Comparison of ENCODE assay signal across 8 mouse cellular contexts in genomic region chr3:103169771-103170170, GRCm38 (mm10). TPM values are rescaled to one million over a fixed set of nuclear protein-coding genes. Genes with fewer than 3 reads are reported as not detected.
A peak's percentile ranks its signal among the peaks of the same experiment; 100 is the strongest.
DNase-seq lines count a peak whose midpoint lies in the region; ATAC-seq and TF ChIP-seq lines count a peak whose summit lies in the region.

No protein-coding gene starts in this region.

- no peak overlapping the region for H3K27ac ChIP-seq in forebrain, embryonic 11.5 days (ENCODE audit: low read depth, low read length)
- no peak overlapping the region for H3K27ac ChIP-seq in forebrain, embryonic 16.5 days (ENCODE audit: low read length)
- no peak overlapping the region for H3K27ac ChIP-seq in spleen, adult 2 months (ENCODE audit: insufficient read depth, low read length)

- 10% methylated on average over 4 of the region's 4 CpGs for WGBS in forebrain, embryonic 11.5 days
- WGBS in forebrain, embryonic 16.5 days: 10% methylated on average over 4 of the region's 4 CpGs
- WGBS in spleen, adult 2 months: 21% methylated on average over 4 of the region's 4 CpGs

- peaks cover 2% of the 10 kb centered on the region; the same call in 1 of the 2 replicates for H3K4me1 ChIP-seq in forebrain, embryonic 11.5 days (replicated peaks; ENCODE audit: control insufficient read depth, insufficient read depth, low read length)
- H3K4me1 ChIP-seq in forebrain, embryonic 16.5 days (replicated peaks; ENCODE audit: control insufficient read depth, insufficient read depth, low read length): peaks cover 13% of the 10 kb centered on the region
- H3K4me1 ChIP-seq in spleen, adult 2 months (ENCODE audit: control insufficient read depth, insufficient read depth, insufficient read length): peaks cover 3% of the 10 kb centered on the region; the same call in 1 of the 2 replicates

- H3K4me2 ChIP-seq in forebrain, embryonic 11.5 days (ENCODE audit: low read depth, low read length, severe bottlenecking): no peak overlapping the region
- H3K4me2 ChIP-seq in forebrain, embryonic 16.5 days (ENCODE audit: low read length): no peak overlapping the region

- peak; percentile 86 for DNase-seq in forebrain, embryonic 11.5 days (ENCODE audit: low spot score)
- peak; percentile 71 for DNase-seq in heart, adult 8-10 months (ENCODE audit: low spot score)
- peak; percentile 88 for DNase-seq in layer of hippocampus, postnatal 10 days (ENCODE audit: low spot score in 2 of 2)
- peak; percentile 67 to 86 for DNase-seq in lung, postnatal 4 days
- DNase-seq in spleen, adult 2 months (ENCODE audit: low read depth in 1 of 2, low spot score in 2 of 2): peak; percentile 67 to 72

- H3K36me3 ChIP-seq in forebrain, embryonic 11.5 days (ENCODE audit: control insufficient read depth, insufficient read depth, low read length): no peaks in the 10 kb centered on the region; the same call in 1 of the 2 replicates
- H3K36me3 ChIP-seq in forebrain, embryonic 16.5 days (ENCODE audit: control insufficient read depth, insufficient read depth): 0 out of 2 replicates have a peak, but pooled peaks cover 7% of the 10 kb centered on the region
- peaks cover 6% of the 10 kb centered on the region for H3K36me3 ChIP-seq in spleen, adult 2 months (ENCODE audit: control insufficient read depth, insufficient read depth, low read length)

- H3K4me3 ChIP-seq in forebrain, embryonic 11.5 days (ENCODE audit: low read depth, low read length): no peak overlapping the region
- no peak overlapping the region for H3K4me3 ChIP-seq in forebrain, embryonic 16.5 days (replicated peaks; ENCODE audit: low read length)
- H3K4me3 ChIP-seq in spleen, adult 2 months (ENCODE audit: extremely low read depth, insufficient read depth, insufficient read length): no peak overlapping the region

- H3K9me3 ChIP-seq in forebrain, embryonic 11.5 days (ENCODE audit: control insufficient read depth, low read length): no peaks in the 10 kb centered on the region
- H3K9me3 ChIP-seq in forebrain, embryonic 16.5 days (ENCODE audit: control insufficient read depth, low read length): no peaks in the 10 kb centered on the region

- no peak overlapping the region for H3K9ac ChIP-seq in forebrain, embryonic 11.5 days (ENCODE audit: low read length)
- no peak overlapping the region for H3K9ac ChIP-seq in forebrain, embryonic 16.5 days (replicated peaks; ENCODE audit: low read depth, low read length)

- TF ChIP-seq CTCF in spleen, adult 2 months (IDR thresholded peaks at IDR 0.05; ENCODE audit: extremely low read depth, insufficient read depth, insufficient read length, insufficient replicate concordance): peak; percentile 50; the same call in 1 of the 2 replicates

- no peaks in the 10 kb centered on the region for H3K27me3 ChIP-seq in forebrain, embryonic 11.5 days (ENCODE audit: control insufficient read depth, insufficient read depth, low read length)
- H3K27me3 ChIP-seq in forebrain, embryonic 16.5 days (replicated peaks; ENCODE audit: control insufficient read depth, insufficient read depth, low read length): no peaks in the 10 kb centered on the region
- H3K27me3 ChIP-seq in spleen, adult 2 months (ENCODE audit: control insufficient read depth, insufficient read depth, low read length): no peaks in the 10 kb centered on the region

- 0 out of 2 replicates have a peak, but pooled peaks have one; percentile 13 for ATAC-seq in forebrain, embryonic 11.5 days (replicated peaks; ENCODE audit: low FRiP score)
- no peak for ATAC-seq in forebrain, embryonic 16.5 days
- ATAC-seq in activated CD4-positive, CD25-positive, alpha-beta regulatory T cell, adult 4 months: peak; percentile 27
- ATAC-seq in common myeloid progenitor, adult 5-6 weeks (replicated peaks; ENCODE audit: low read depth, poor library complexity, severe bottlenecking): peak; percentile 53

- TF ChIP-seq POLR2A in spleen, adult 2 months (IDR thresholded peaks at IDR 0.05; ENCODE audit: low read depth, low read length): no peak

RNA-seq across cellular contexts. Expression of gene Bcas2, which starts 1.7 kb away (rescaled TPM):
- 238 and 272 TPM in 2 replicates for polyA plus RNA-seq in forebrain, embryonic 11.5 days (2014; fragmentation: Nextera tagmentation; extraction: Ambion mirVana)
- 242 and 246 TPM in 2 replicates for polyA plus RNA-seq in forebrain, embryonic 16.5 days (2015; fragmentation: Nextera tagmentation; extraction: Ambion mirVana)
- 100 to 1,000 TPM; 124 to 136 TPM for polyA plus RNA-seq in activated CD4-positive, CD25-positive, alpha-beta regulatory T cell, adult 4 months (2017; shearing (Covaris generic))
- total RNA-seq in common myeloid progenitor, adult 5-6 weeks (2017): 173 and 237 TPM in 2 replicates
- total RNA-seq in heart, adult 8-10 months (2022): 10 to 100 TPM; 42.4 to 55.0 (median 49.6) TPM
- total RNA-seq in layer of hippocampus, postnatal 10 days (2021): 10 to 100 TPM; 75.0 to 79.2 TPM
- 15.3 and 21.4 TPM in 2 replicates for polyA plus RNA-seq in spleen, adult 2 months (2012; rRNA removed)
